Mouse (Mus musculus) urinary bladder, postnatal 14 days (tissue): Measurements from ENCODE around the gene Tmem196.

Source experiments
- DNase-seq: peaks from one replicate; pipeline ENCODE4 v3.0.0; 2021; ENCODE audit warnings: low spot score

The Tmem196 gene

DNA sequence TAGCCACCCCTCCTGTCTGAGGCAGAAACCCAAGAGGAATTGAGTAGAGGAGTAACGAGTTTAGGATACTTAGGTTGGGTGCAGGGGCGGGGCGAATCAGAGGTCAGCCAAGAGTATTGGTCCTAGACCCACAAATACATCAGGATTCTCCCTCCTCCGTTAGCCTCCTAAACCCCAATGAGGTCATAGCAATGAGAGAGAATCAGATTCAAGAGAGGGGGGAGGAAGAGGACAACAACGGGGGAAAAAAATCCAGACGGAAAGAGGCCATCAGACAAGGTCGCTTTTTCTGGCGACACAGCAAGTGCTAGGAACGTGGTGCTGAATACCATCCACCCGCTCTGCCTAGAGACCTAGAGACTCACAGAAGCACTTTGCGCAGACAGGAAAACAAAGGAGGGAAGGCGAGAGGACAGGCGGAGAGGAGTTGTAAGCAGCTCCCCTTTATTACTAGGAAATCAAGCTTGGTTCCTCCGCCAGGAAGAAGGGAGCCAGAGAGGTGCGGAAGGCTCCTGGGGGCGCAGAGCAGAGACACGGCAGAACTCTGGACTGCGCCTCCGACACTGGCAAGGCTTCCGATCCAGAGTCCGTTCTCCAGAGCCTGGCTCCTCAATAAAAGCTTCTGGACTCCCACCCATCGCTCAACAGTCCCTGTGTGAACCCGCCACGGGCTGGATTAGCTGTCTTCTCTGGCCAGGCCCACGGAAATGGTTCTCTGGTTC is at the start of gene Tmem196:
Gene Tmem196 (plus strand): TSS at position 234 of the 722 bp plus-strand sequence.
- DNase-seq = no peak

DNA sequence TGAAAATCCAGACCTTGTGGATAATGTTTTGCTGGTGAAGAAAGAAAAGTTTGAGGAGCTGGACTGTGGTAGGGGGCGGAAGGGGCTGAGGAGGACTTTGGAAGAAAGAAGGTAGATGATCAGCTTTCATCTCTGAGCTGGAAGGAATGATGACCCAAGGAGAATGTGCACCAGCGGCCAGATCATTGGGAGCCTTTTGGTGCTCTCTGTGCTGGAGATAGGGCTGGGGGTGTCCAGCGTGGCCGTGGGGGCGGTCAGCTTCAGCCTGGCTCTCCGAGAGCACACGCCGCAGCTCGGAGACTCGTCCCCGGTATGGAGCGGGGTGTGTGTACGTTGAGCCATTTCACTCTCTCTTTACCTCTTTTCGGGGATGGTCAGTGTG is 680 bp downstream of the Tmem196 start:
- DNase-seq = no peak

DNA sequence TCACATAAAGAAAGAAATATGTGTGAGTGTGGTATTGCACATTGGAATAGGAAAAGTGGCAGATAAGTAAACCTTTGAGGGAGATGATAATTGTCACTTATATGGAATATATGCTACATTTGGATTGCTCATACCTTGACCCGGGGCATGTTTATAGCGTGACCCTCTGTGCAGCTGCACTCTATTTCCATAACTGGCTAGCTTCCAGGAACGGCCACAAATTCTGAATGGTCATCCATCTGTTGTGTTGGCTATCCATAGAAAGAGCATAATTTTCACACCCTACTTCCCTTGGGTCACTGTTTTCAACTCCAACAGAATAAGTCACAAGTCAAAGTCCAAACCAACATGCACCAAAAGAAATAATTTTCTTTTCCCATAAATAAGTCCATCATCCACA is 11.4 kb downstream of the Tmem196 start:
- DNase-seq = no peak

DNA sequence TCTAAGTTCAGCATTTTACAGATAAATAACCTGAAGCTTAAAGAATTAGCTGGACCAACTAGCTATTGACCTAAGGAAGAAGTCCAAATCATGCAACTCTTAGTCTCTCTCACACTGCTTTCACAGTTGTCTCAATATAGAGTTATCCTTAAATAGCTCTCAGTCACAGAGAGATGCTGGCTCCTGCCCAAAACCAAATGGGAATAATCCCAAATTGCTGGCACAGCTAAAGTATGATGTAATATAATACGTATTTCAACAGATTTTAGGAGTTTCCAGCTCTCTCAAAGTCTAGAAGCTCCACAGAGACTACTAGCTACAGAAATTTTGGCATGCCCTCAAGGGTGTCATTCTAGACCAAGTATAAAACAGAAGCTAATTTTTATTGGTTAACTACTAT is 15.1 kb downstream of the Tmem196 start:
- DNase-seq = no peak

DNA sequence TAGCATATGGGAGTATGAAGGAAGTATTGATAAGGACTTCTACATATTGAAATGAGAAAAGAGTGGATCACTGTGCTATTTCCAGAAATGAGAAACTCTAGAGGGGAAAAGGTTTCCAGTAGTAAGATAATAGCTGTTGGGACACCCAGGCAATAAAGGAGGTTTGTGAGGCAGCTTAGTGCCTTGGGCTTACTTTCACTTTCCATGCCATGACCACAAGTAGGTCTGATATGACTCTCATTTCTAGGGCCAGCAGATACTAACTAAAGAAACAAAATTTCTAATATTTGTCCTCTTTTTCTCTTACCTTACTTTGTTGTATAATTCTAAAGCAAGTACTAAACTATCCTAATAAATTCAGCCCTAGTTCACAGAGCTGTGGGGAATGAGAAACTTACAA is 19.8 kb downstream of the Tmem196 start:
- no peak for DNase-seq

DNA sequence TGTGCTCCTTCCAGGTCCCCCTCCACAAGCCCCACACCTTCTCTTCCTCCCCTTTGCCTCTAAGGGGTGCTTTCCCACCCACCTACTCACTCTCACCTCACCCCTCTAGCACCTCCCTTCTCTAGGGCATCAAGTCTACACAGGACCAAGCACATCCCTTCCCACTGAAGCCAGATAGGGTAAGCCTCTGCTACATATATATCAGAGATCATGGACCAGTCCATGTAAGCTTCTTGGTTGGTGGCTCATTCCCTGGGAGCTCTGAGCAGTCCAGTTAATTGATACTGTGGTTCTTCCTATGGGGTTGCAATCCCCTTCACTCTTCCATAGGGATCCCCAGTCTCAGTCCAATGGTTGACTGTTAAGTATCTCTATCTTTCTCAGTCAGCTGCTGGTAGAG is 24.4 kb downstream of the Tmem196 start:
- DNase-seq = no peak

DNA sequence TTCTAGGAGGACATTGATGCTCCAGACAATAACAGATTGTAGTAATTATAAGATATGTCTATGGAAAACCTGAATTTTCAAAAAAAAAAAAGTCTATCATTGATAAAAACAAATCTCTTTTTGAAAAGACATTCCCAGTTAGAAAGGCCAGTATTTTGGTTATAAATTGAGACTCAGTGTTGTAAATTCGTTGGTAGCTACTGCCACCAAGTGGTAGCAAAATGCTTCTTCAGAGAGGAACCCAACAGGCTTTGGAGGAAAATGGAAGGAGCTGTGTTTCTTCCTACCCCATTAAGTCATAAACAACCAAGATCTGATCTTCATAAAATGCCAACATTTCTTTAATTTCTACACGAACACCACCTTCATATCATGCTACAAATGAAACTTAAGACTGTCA is 36.1 kb downstream of the Tmem196 start:
- DNase-seq = peak; percentile 25

DNA sequence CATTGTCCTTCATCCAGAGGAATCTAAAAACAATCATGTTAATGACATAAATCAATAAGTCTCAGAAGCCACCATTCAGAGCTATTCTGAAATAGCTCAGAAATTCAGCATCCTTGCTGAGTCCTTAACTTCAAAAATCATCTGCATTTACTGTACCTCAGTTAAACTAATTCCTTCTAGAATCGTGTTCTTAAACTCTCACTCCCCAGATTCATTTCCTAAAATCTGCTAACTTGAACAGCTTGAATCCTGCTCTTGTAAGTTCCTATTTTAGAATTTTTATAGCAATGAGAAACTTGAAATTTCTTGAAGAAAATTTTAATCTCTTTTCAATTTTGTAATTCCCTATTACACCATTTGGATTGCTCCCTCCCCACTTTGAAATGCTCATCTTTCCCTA is 52.6 kb downstream of the Tmem196 start:
- DNase-seq = no peak

DNA sequence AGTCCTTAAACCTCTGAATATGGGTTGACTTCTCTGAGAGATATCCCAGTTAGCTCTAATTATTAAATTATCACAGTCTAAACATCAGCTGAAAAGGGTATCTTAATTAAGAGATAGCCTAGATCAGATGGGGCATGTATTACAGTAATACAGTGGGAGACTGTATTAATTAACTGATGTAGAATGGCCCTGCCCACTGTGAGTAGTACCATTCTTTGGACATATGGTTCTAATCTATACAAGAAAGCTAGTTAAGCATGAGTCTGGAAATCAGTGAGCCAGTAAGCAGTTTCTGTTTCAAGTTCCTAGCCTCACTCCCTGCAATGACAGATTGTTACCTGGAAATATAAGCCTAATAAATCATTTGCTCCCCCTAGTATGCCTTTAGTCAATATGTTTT is 58.7 kb downstream of the Tmem196 start:
- DNase-seq = no peak

DNA sequence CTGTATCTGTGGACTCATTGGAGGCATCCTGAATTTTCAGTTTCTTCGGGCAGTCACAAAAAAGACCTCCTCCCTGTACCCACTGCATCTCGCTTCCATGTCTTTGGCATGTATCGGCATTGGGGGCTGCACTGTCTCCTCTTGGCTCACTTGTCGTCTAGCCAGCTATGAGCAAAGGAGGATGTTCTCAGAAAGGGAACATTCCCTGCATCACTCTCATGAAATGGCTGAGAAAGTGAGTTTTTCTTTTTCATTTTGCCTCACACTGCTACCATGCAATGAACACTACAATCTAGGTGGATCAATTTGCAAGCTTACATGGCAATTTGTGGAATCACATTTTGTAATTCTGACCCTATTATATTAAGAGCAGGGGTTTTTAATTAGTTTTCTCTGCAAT is 69.1 kb downstream of the Tmem196 start:
- no peak for DNase-seq

DNA sequence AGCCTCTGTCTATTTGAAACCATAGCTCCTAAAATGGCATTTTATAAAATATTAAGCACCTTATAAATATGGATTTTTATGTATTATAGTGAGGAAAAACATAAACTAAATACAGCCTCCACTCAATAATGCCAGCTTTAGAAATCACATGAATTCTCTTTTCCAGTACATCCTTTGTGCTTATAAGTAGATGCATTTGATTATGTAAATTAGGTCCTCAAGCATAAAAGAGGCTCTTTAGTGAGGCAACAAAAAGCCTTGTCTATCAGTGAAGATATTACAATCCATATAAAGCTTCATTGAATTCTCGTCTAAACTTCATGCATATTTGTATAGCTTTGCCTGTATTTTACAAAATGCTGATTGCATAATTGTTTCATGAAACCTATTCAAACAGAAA is 69.6 kb downstream of the Tmem196 start:
- no peak for DNase-seq

DNA sequence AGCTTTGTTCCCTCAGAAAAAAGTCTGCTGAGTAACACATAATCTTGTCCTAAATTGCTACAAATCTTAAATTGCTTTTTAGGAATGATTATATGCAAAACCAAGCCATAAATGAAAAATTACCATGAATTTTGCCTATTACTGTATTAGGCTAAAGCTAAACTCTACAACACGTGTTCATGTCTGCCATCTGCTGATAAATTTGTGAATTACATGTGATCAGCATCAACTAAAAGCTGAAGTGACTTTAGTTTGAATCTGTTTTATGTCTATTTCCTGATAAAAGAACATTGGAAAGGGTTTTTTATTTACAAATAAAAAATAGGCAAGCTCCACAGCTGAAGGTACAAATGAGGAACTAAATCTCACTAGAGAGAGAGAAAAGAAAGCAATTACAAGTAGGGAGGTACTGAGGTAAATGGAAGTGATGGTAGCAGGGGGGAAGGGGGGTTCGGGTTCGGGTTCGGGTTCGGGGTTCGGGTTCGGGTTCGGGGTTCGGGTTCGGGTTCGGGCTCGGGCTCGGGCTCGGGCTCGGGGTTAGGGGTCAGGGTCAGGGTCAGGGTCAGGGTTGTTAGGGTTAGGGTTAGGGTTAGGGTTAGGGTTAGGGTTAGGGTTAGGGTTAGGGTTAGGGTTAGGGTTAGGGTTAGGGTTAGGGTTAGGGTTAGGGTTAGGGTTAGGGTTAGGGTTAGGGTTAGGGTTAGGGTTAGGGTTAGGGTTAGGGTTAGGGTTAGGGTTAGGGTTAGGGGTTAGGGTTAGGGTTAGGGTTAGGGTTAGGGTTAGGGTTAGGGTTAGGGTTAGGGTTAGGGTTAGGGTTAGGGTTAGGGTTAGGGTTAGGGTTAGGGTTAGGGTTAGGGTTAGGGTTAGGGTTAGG is 82.7 kb downstream of the Tmem196 start:
- peak; percentile 53 for DNase-seq
